22 mouse cellular contexts compared by ENCODE assay signal in genomic region chrX:164820906-164821305, GRCm38 (mm10).
DNase-seq lines count a peak whose midpoint lies in the region; ATAC-seq lines count a peak whose summit lies in the region.
"Had no signal": no experiment of that assay in that cellular context is flagged by ENCODE, and none has a peak within 500 bp of the region (broad histone marks: within the 10 kb centered on the region; RNA-seq: fewer than 3 reads in every experiment).

No protein-coding gene starts in this region.

- H3K4me1 ChIP-seq in forebrain, embryonic 14.5 days (ENCODE audit: control insufficient read depth, insufficient read depth, low read length), result no peaks in the 10 kb centered on the region
- H3K4me1 ChIP-seq in forebrain, embryonic 10.5 days, result no peaks in the 10 kb centered on the region
- H3K4me1 ChIP-seq in neural tube, embryonic 12.5 days, result no peaks in the 10 kb centered on the region
- no peaks in the 10 kb centered on the region for H3K4me1 ChIP-seq in forebrain, embryonic 16.5 days (replicated peaks; ENCODE audit: control insufficient read depth, insufficient read depth, low read length)
- H3K4me1 ChIP-seq: embryonic facial prominence, embryonic 13.5 days; heart, embryonic 15.5 days; hindbrain, embryonic 10.5 days had no signal

- H3K4me2 ChIP-seq in forebrain, embryonic 14.5 days (ENCODE audit: low read length), result no peak overlapping the region
- H3K4me2 ChIP-seq in neural tube, embryonic 12.5 days (replicated peaks), result no peak overlapping the region
- H3K4me2 ChIP-seq in forebrain, embryonic 16.5 days (ENCODE audit: low read length), result no peak overlapping the region
- H3K4me2 ChIP-seq: embryonic facial prominence, embryonic 13.5 days; heart, embryonic 11.5 days; heart, embryonic 15.5 days; hindbrain, embryonic 14.5 days had no signal

- no peak overlapping the region for H3K4me3 ChIP-seq in forebrain, embryonic 14.5 days (ENCODE audit: low read depth, low read length)
- H3K4me3 ChIP-seq in forebrain, embryonic 10.5 days, result no peak overlapping the region
- H3K4me3 ChIP-seq in neural tube, embryonic 12.5 days, result no peak overlapping the region
- no peak overlapping the region for H3K4me3 ChIP-seq in forebrain, embryonic 16.5 days (replicated peaks; ENCODE audit: low read length)
- H3K4me3 ChIP-seq: embryonic facial prominence, embryonic 13.5 days; heart, adult 2 months; heart, embryonic 15.5 days; hindbrain, embryonic 10.5 days had no signal

- H3K9me3 ChIP-seq in forebrain, embryonic 14.5 days (replicated peaks; ENCODE audit: control insufficient read depth, low read length), result no peaks in the 10 kb centered on the region
- no peaks in the 10 kb centered on the region for H3K9me3 ChIP-seq in forebrain, embryonic 10.5 days
- no peaks in the 10 kb centered on the region for H3K9me3 ChIP-seq in neural tube, embryonic 12.5 days
- no peaks in the 10 kb centered on the region for H3K9me3 ChIP-seq in forebrain, embryonic 16.5 days (ENCODE audit: control insufficient read depth, low read length)
- H3K9me3 ChIP-seq: embryonic facial prominence, embryonic 13.5 days; heart, embryonic 15.5 days; hindbrain, embryonic 10.5 days had no signal

- DNase-seq in forebrain, embryonic 14.5 days (ENCODE audit: low spot score), result peak; percentile 68
- DNase-seq in forebrain, embryonic 10.5 days (ENCODE audit: extremely low spot score, low spot score), result no peak
- DNase-seq in neural tube, embryonic 10.5 days (ENCODE audit: extremely low spot score, low spot score), result no peak
- peak; percentile 38 for DNase-seq in retina, postnatal 1 day
- no peak for DNase-seq in ovary, postnatal 10 days (ENCODE audit: low spot score)
- DNase-seq: adrenal gland, adult 8-10 months; adrenal gland, postnatal 36 days; cerebellum, adult 11-12 months; cerebellum, adult 9-10 months; cerebellum, postnatal 25 days; gastrocnemius, postnatal 14 days; heart, adult 2 months had no signal

- H3K36me3 ChIP-seq in forebrain, embryonic 14.5 days (ENCODE audit: control insufficient read depth, insufficient read depth, low read length), result no peaks in the 10 kb centered on the region
- no peaks in the 10 kb centered on the region for H3K36me3 ChIP-seq in forebrain, embryonic 10.5 days (replicated peaks)
- H3K36me3 ChIP-seq in neural tube, embryonic 12.5 days, result no peaks in the 10 kb centered on the region
- no peaks in the 10 kb centered on the region for H3K36me3 ChIP-seq in forebrain, embryonic 16.5 days (ENCODE audit: control insufficient read depth, insufficient read depth)
- H3K36me3 ChIP-seq: embryonic facial prominence, embryonic 13.5 days; heart, embryonic 15.5 days; hindbrain, embryonic 10.5 days had no signal

- ATAC-seq in forebrain, embryonic 14.5 days, result peak; percentile 54
- peak; percentile 68 for ATAC-seq in neural tube, embryonic 12.5 days (ENCODE audit: low FRiP score, low read depth)
- peak; percentile 69 for ATAC-seq in forebrain, embryonic 16.5 days
- no peak for ATAC-seq in inflammation-experienced regulatory T-cells, adult 6 months
- ATAC-seq: intestine, embryonic 16.5 days had no signal

- H3K9ac ChIP-seq in forebrain, embryonic 14.5 days (ENCODE audit: low read length), result no peak overlapping the region
- H3K9ac ChIP-seq in neural tube, embryonic 12.5 days, result no peak overlapping the region
- no peak overlapping the region for H3K9ac ChIP-seq in forebrain, embryonic 16.5 days (replicated peaks; ENCODE audit: low read depth, low read length)
- H3K9ac ChIP-seq: embryonic facial prominence, embryonic 13.5 days; heart, embryonic 15.5 days; hindbrain, embryonic 14.5 days had no signal

- no peaks in the 10 kb centered on the region for H3K27me3 ChIP-seq in forebrain, embryonic 14.5 days (replicated peaks; ENCODE audit: control insufficient read depth, insufficient read depth, low read length)
- H3K27me3 ChIP-seq in forebrain, embryonic 10.5 days (ENCODE audit: poor library complexity, severe bottlenecking), result peaks cover 68% of the 10 kb centered on the region
- H3K27me3 ChIP-seq in neural tube, embryonic 12.5 days (replicated peaks), result no peaks in the 10 kb centered on the region
- no peaks in the 10 kb centered on the region for H3K27me3 ChIP-seq in forebrain, embryonic 16.5 days (replicated peaks; ENCODE audit: control insufficient read depth, insufficient read depth, low read length)
- H3K27me3 ChIP-seq: CH12.LX; heart, embryonic 15.5 days had no signal

- H3K27ac ChIP-seq in forebrain, embryonic 14.5 days (ENCODE audit: low read depth, low read length), result no peak overlapping the region
- no peak overlapping the region for H3K27ac ChIP-seq in forebrain, embryonic 10.5 days
- no peak overlapping the region for H3K27ac ChIP-seq in neural tube, embryonic 12.5 days
- no peak overlapping the region for H3K27ac ChIP-seq in forebrain, embryonic 16.5 days (ENCODE audit: low read length)
- H3K27ac ChIP-seq: embryonic facial prominence, embryonic 13.5 days; heart, adult 2 months; heart, embryonic 15.5 days; hindbrain, embryonic 10.5 days; hindbrain, embryonic 14.5 days had no signal

Comparison
In these comparisons a context has a peak if more than half of its experiments do, and no peak if none do; other contexts are left out.
1. DNase-seq: peak in forebrain, embryonic 14.5 days (single experiment) and retina, postnatal 1 day (single experiment); none in forebrain, embryonic 10.5 days (single experiment), neural tube, embryonic 10.5 days (single experiment) and ovary, postnatal 10 days (single experiment).